Mouse (Mus musculus) stomach, embryonic 16.5 days (tissue): Measurements from ENCODE around the gene Pde6d. TPM values are rescaled to one million over a fixed set of nuclear protein-coding genes. Genes with fewer than 3 reads are reported as not detected.
A peak's percentile ranks its signal among the peaks of the same experiment; 100 is the strongest.
"Not testable (repeated sequence)": the region's sequence is repeated elsewhere in the genome, so short reads cannot be mapped to it uniquely, and the experiment has no call there.

ENCODE experiments used
- ATAC-seq: fragments of 200-750 bp; cut with Nextera tagmentation; 2 replicates; pipeline ENCODE4 v1.8.0; 2017; ENCODE audit warnings: moderate number of reproducible peaks, moderate TSS enrichment; ENCODE audit not compliant: insufficient read depth, low FRiP score
- H3K27ac ChIP-seq: fragments of 300-500 bp; sonication (generic); 2 replicates; pipeline ENCODE4 v1.5.1; 2014; ENCODE audit warnings: low read length
- H3K27me3 ChIP-seq: fragments of 300-500 bp; sonication (generic); 2 replicates; pipeline ENCODE4 v1.6.1; 2014; ENCODE audit warnings: low read length, control low read depth, mixed read lengths; ENCODE audit not compliant: control insufficient read depth, insufficient read depth
- H3K36me3 ChIP-seq: fragments of 300-500 bp; sonication (generic); 2 replicates; pipeline ENCODE4 v1.6.1; 2014; ENCODE audit warnings: low read length; ENCODE audit not compliant: control insufficient read depth, insufficient read depth
- H3K4me1 ChIP-seq: fragments of 300-500 bp; sonication (generic); 2 replicates; pipeline ENCODE4 v1.6.1; 2014; ENCODE audit warnings: low read length, control low read depth, mixed read lengths; ENCODE audit not compliant: control insufficient read depth, insufficient read depth
- H3K4me2 ChIP-seq: fragments of 300-500 bp; sonication (generic); 2 replicates; pipeline ENCODE4 v1.6.1; 2014; ENCODE audit warnings: low read depth, low read length, mixed read lengths
- H3K4me3 ChIP-seq: fragments of 300-500 bp; sonication (generic); replicated peaks from 2 replicates; pipeline ENCODE4 v1.5.1; 2014; ENCODE audit warnings: mild to moderate bottlenecking, low read length
- H3K9ac ChIP-seq: fragments of 300-500 bp; sonication (generic); 2 replicates; pipeline ENCODE4 v1.6.1; 2014; ENCODE audit warnings: low read length
- H3K9me3 ChIP-seq: fragments of 300-500 bp; sonication (generic); replicated peaks from 2 replicates; pipeline ENCODE4 v1.6.1; 2016; ENCODE audit warnings: low read length, control low read depth; ENCODE audit not compliant: control insufficient read depth
- WGBS: fragments of 180-500 bp; shearing (Covaris S2); extraction: QIAGEN DNeasy Blood & Tissue Kit; methylation state at CpG from one replicate; pipeline ENCODE4 v1.1.7; 2014; 5-methylcytosine and 5-hydroxymethylcytosine counted together
- polyA plus RNA-seq: library from polyadenylated mRNA; unstranded; fragments of >200 nt; fragmentation: Nextera tagmentation; extraction: Ambion mirVana; gene quantifications from 2 replicates; pipeline ENCODE4 v1.2.1, GENCODE M21; 2015

Pde6d gene
- polyA plus RNA-seq, 1 experiment from 2014 or later, result 42.9 TPM

GRCm38 (mm10) chr1:86555665-86556064 is 26.8 kb downstream of the Pde6d start:
- Histone ChIP-seq H3K9me3 (no peaks in the 10 kb centered on the region), H3K4me3 (no peak overlapping the region), H3K27ac (no peak overlapping the region), H3K9ac (no peak overlapping the region), H3K4me1 (no peaks in the 10 kb centered on the region), H3K4me2 (no peak overlapping the region), H3K36me3 (no peaks in the 10 kb centered on the region), H3K27me3 (no peaks in the 10 kb centered on the region)
- 86% methylated on average over 3 of the region's 3 CpGs for WGBS
- ATAC-seq, result no peak

GRCm38 (mm10) chr1:86551877-86552276 is 30.6 kb downstream of the Pde6d start:
- no peaks in the 10 kb centered on the region for H3K36me3 ChIP-seq
- no peak for ATAC-seq
- WGBS, result 46% methylated on average over 2 of the region's 2 CpGs

GRCm38 (mm10) chr1:86551299-86551698 is 31.1 kb downstream of the Pde6d start:
- Histone ChIP-seq H3K9me3 (no peaks in the 10 kb centered on the region), H3K4me3 (no peak overlapping the region), H3K4me2 (no peak overlapping the region), H3K9ac (no peak overlapping the region), H3K27ac (no peak overlapping the region), H3K27me3 (no peaks in the 10 kb centered on the region), H3K4me1 (no peaks in the 10 kb centered on the region), H3K36me3 (no peaks in the 10 kb centered on the region)
- no peak for ATAC-seq
- 65% methylated on average over 4 of the region's 4 CpGs for WGBS

More at GRCm38 (mm10) chr1:86551877-86552276, 30.6 kb downstream of the Pde6d start:
- H3K4me2 ChIP-seq, result no peak overlapping the region
- H3K4me1 ChIP-seq, result no peaks in the 10 kb centered on the region
- H3K27me3 ChIP-seq, result no peaks in the 10 kb centered on the region
- no peak overlapping the region for H3K4me3 ChIP-seq
- H3K27ac ChIP-seq, result no peak overlapping the region
- no peak overlapping the region for H3K9ac ChIP-seq
- H3K9me3 ChIP-seq, result no peaks in the 10 kb centered on the region

- H3K9me3 ChIP-seq, result no peaks in the 10 kb centered on the region
- H3K9ac ChIP-seq, result no peak overlapping the region
- no peak overlapping the region for H3K4me2 ChIP-seq
- H3K4me3 ChIP-seq, result no peak overlapping the region
- H3K36me3 ChIP-seq, result 0 out of 2 replicates have a peak, but pooled peaks cover 10% of the 10 kb centered on the region
- no peak for ATAC-seq
- H3K4me1 ChIP-seq, result no peaks in the 10 kb centered on the region
- no peak overlapping the region for H3K27ac ChIP-seq
- no peaks in the 10 kb centered on the region for H3K27me3 ChIP-seq
- WGBS, result 73% methylated on average over 3 of the region's 3 CpGs
Observed at GRCm38 (mm10) chr1:86546797-86547196, 35.6 kb downstream of the Pde6d start.

DNA sequence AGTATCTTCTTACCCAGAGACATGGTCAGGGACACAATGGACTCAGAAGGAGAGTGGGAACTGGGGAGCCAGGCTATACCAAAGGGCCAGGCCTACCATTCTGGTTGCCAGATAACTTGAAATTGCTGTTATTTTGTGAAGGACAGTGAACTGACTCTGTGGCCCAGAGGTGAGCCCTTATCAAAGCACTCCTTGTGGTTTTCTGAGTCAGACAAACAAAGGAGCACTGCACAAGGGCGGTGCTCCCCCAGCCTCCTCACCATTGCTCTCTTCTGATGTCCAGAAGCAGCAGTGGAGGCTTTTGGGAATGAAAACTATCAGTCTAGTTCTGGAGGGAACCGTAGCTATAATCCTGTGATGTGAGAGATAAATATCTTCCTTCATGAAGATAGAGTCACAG is 39.8 kb downstream of the Pde6d start:
- no peak overlapping the region for H3K9ac ChIP-seq
- WGBS, result 85% methylated on average over 2 of the region's 2 CpGs
- H3K27me3 ChIP-seq, result no peaks in the 10 kb centered on the region
- no peak for ATAC-seq
- no peak overlapping the region for H3K4me2 ChIP-seq
- no peak overlapping the region for H3K4me3 ChIP-seq
- no peaks in the 10 kb centered on the region for H3K4me1 ChIP-seq
- 0 out of 2 replicates have a peak, but pooled peaks cover 10% of the 10 kb centered on the region for H3K36me3 ChIP-seq
- H3K27ac ChIP-seq, result no peak overlapping the region
- no peaks in the 10 kb centered on the region for H3K9me3 ChIP-seq

DNA sequence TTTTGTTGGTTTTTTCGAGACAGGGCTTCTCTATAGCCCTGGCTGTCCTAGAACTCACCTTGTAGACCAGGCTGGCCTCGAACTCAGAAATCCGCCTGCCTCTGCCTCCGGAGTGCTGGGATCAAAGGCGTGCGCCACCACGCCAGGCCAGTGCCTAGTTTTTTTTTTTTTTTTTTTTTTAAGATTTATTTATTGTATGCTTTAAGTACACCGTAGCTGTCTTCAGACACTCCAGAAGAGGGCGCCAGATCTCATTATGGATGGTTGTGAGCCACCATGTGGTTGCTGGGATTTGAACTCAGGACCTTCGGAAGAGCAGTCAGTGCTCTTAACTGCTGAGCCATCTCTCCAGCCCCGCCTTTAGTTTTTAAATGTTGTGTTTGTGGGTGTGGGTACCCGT is 42.8 kb downstream of the Pde6d start:
- not testable (repeated sequence) for H3K9ac ChIP-seq, ATAC-seq, H3K36me3 ChIP-seq, H3K4me1 ChIP-seq, H3K4me2 ChIP-seq, H3K27ac ChIP-seq, H3K4me3 ChIP-seq, H3K27me3 ChIP-seq, H3K9me3 ChIP-seq
- 86% methylated on average over 12 of the region's 12 CpGs for WGBS

- H3K4me2 ChIP-seq, result no peak overlapping the region
- H3K4me3 ChIP-seq, result no peak overlapping the region
- H3K4me1 ChIP-seq, result no peaks in the 10 kb centered on the region
- no peaks in the 10 kb centered on the region for H3K27me3 ChIP-seq
- WGBS, result 60% methylated on average over 3 of the region's 3 CpGs
- H3K9ac ChIP-seq, result no peak overlapping the region
- no peaks in the 10 kb centered on the region for H3K9me3 ChIP-seq
- no peak overlapping the region for H3K27ac ChIP-seq
- H3K36me3 ChIP-seq, result 0 out of 2 replicates have a peak, but pooled peaks cover 3% of the 10 kb centered on the region
- no peak for ATAC-seq
Observed at GRCm38 (mm10) chr1:86538383-86538782, 44.0 kb downstream of the Pde6d start.

- Histone ChIP-seq H3K4me1 (peaks cover 18% of the 10 kb centered on the region), H3K27me3 (no peaks in the 10 kb centered on the region), H3K9ac (no peak overlapping the region), H3K9me3 (no peaks in the 10 kb centered on the region), H3K4me3 (no peak overlapping the region), H3K4me2 (no peak overlapping the region), H3K36me3 (no peaks in the 10 kb centered on the region), H3K27ac (no peak overlapping the region)
- 88% methylated on average over 6 of the region's 6 CpGs for WGBS
- ATAC-seq, result no peak
Observed at GRCm38 (mm10) chr1:86533411-86534130, 48.9 kb downstream of the Pde6d start.

- H3K4me2 ChIP-seq, result 0 out of 2 replicates have a peak overlapping the region, but pooled peaks have one; percentile 22
- peak; percentile 34; the same call in 1 of the 2 replicates for ATAC-seq
- H3K27me3 ChIP-seq, result no peaks in the 10 kb centered on the region
- H3K36me3 ChIP-seq, result no peaks in the 10 kb centered on the region
- peaks cover 18% of the 10 kb centered on the region for H3K4me1 ChIP-seq
- peak overlapping the region; percentile 76 for H3K27ac ChIP-seq
- no peak overlapping the region; the same call in 1 of the 2 replicates for H3K9ac ChIP-seq
- WGBS, result 25% methylated on average over 11 of the region's 11 CpGs
- no peak overlapping the region for H3K4me3 ChIP-seq
- no peaks in the 10 kb centered on the region for H3K9me3 ChIP-seq
Observed at GRCm38 (mm10) chr1:86532362-86533051, 49.9 kb downstream of the Pde6d start.
